Mouse (Mus musculus) kidney, embryonic 16.5 days (tissue): ENCODE data around the gene Runx1. TPM values are rescaled to one million over a fixed set of nuclear protein-coding genes. Genes with fewer than 3 reads are reported as not detected.

Experiments used
- ATAC-seq: fragments of 200-750 bp; cut with Nextera tagmentation; 2 replicates; pipeline ENCODE4 v1.8.0; 2017; ENCODE audit warnings: moderate TSS enrichment; ENCODE audit not compliant: low FRiP score, low TSS enrichment
- H3K27ac ChIP-seq: fragments of 300-500 bp; sonication (generic); 2 replicates; pipeline ENCODE4 v1.5.1; 2014; ENCODE audit warnings: low read length
- H3K27me3 ChIP-seq: fragments of 300-500 bp; sonication (generic); 2 replicates; pipeline ENCODE4 v1.6.1; 2014; ENCODE audit warnings: low read length, control low read depth, mixed read lengths; ENCODE audit not compliant: insufficient read depth
- H3K36me3 ChIP-seq: fragments of 300-500 bp; sonication (generic); 2 replicates; pipeline ENCODE4 v1.6.1; 2014; ENCODE audit warnings: low read length, control low read depth, mixed read lengths; ENCODE audit not compliant: insufficient read depth
- H3K4me1 ChIP-seq: fragments of 300-500 bp; sonication (generic); 2 replicates; pipeline ENCODE4 v1.6.1; 2014; ENCODE audit warnings: low read length, control low read depth, mixed read lengths; ENCODE audit not compliant: insufficient read depth
- H3K4me2 ChIP-seq: fragments of 300-500 bp; sonication (generic); replicated peaks from 2 replicates; pipeline ENCODE4 v1.6.1; 2014; ENCODE audit warnings: low read depth, low read length
- H3K4me3 ChIP-seq: fragments of 300-500 bp; sonication (generic); 2 replicates; pipeline ENCODE4 v1.5.1; 2014; ENCODE audit warnings: mild to moderate bottlenecking, low read length
- H3K9ac ChIP-seq: fragments of 300-500 bp; sonication (generic); replicated peaks from 2 replicates; pipeline ENCODE4 v1.6.1; 2014; ENCODE audit warnings: low read length
- H3K9me3 ChIP-seq: fragments of 300-500 bp; sonication (generic); 2 replicates; pipeline ENCODE4 v1.6.1; 2016; ENCODE audit warnings: low read length, control low read depth
- WGBS: fragments of 180-500 bp; shearing (Covaris S2); extraction: QIAGEN DNeasy Blood & Tissue Kit; methylation state at CpG from one replicate; pipeline ENCODE4 v1.1.7; 2014; 5-methylcytosine and 5-hydroxymethylcytosine counted together
- polyA plus RNA-seq: library from polyadenylated mRNA; unstranded; fragments of >200 nt; fragmentation: Nextera tagmentation; extraction: Ambion mirVana; gene quantifications from 2 replicates; pipeline ENCODE4 v1.2.1, GENCODE M21; 2015

Runx1 gene
- polyA plus RNA-seq, 1 experiment from 2014 or later, result 1.6 TPM

- Histone ChIP-seq H3K4me3 (no peak overlapping the region), H3K9ac (no peak overlapping the region), H3K27me3 (no peaks in the 10 kb centered on the region), H3K27ac (no peak overlapping the region), H3K36me3 (no peaks in the 10 kb centered on the region), H3K9me3 (no peaks in the 10 kb centered on the region), H3K4me1 (no peaks in the 10 kb centered on the region), H3K4me2 (no peak overlapping the region)
- 45% methylated on average over 9 of the region's 9 CpGs for WGBS
- no peak for ATAC-seq
These were observed 273.9 kb downstream of the Runx1 start for GRCm38 (mm10) chr16:92552106-92552382.
